Mouse (Mus musculus) forebrain, embryonic 14.5 days (tissue): ENCODE results near the gene Tenm2. TPM values are rescaled to one million over a fixed set of nuclear protein-coding genes. Genes with fewer than 3 reads are reported as not detected.

Experiments used
- ATAC-seq: fragments of 200-750 bp; cut with Nextera tagmentation; 2 replicates; pipeline ENCODE4 v1.8.0; 2017; ENCODE audit warnings: mild to moderate bottlenecking, moderate library complexity
- DNase-seq: peaks from one replicate; pipeline ENCODE4 v3.0.0-alpha.2; 2015; ENCODE audit warnings: low spot score
- H3K27ac ChIP-seq: fragments of 300-500 bp; sonication (generic); 2 replicates; pipeline ENCODE4 v1.5.1; 2014; ENCODE audit warnings: low read depth, mild to moderate bottlenecking, control low read depth, low read length, moderate library complexity
- H3K27me3 ChIP-seq: fragments of 300-500 bp; sonication (generic); replicated peaks from 2 replicates; pipeline ENCODE4 v1.6.1; 2014; ENCODE audit warnings: low read length, control low read depth, mixed read lengths; ENCODE audit not compliant: control insufficient read depth, insufficient read depth
- H3K36me3 ChIP-seq: fragments of 300-500 bp; sonication (generic); 2 replicates; pipeline ENCODE4 v1.6.1; 2014; ENCODE audit warnings: low read length, control low read depth; ENCODE audit not compliant: control insufficient read depth, insufficient read depth
- H3K4me1 ChIP-seq: fragments of 300-500 bp; sonication (generic); 2 replicates; pipeline ENCODE4 v1.6.1; 2014; ENCODE audit warnings: antibody characterized with exemption, low read length, control low read depth; ENCODE audit not compliant: control insufficient read depth, insufficient read depth
- H3K4me2 ChIP-seq: fragments of 300-500 bp; sonication (generic); 2 replicates; pipeline ENCODE4 v1.6.1; 2014; ENCODE audit warnings: mild to moderate bottlenecking, control low read depth, low read length
- H3K4me3 ChIP-seq: fragments of 300-500 bp; sonication (generic); 2 replicates; pipeline ENCODE4 v1.5.1; 2014; ENCODE audit warnings: low read depth, low read length, control low read depth
- H3K9ac ChIP-seq: fragments of 300-500 bp; sonication (generic); 2 replicates; pipeline ENCODE4 v1.6.1; 2014; ENCODE audit warnings: mild to moderate bottlenecking, low read length, control low read depth, moderate library complexity
- H3K9me3 ChIP-seq: fragments of 300-500 bp; sonication (generic); replicated peaks from 2 replicates; pipeline ENCODE4 v1.6.1; 2016; ENCODE audit warnings: low read length, control low read depth, mixed read lengths; ENCODE audit not compliant: control insufficient read depth
- WGBS: fragments of 180-500 bp; shearing (Covaris S2); extraction: QIAGEN DNeasy Blood & Tissue Kit; methylation state at CpG from one replicate; pipeline ENCODE4 v1.1.7; 2014; 5-methylcytosine and 5-hydroxymethylcytosine counted together
- polyA plus RNA-seq: library from polyadenylated mRNA; unstranded; fragments of >200 nt; fragmentation: Nextera tagmentation; extraction: Ambion mirVana; gene quantifications from 2 replicates; pipeline ENCODE4 v1.2.1, GENCODE M21; 2014

Gene Tenm2
- polyA plus RNA-seq, 1 experiment from 2014 or later = 16.0 TPM

- 16% methylated on average over 6 of the region's 6 CpGs for WGBS
- Histone ChIP-seq H3K9ac (no peak overlapping the region), H3K27ac (no peak overlapping the region), H3K27me3 (no peaks in the 10 kb centered on the region), H3K4me1 (peaks cover 49% of the 10 kb centered on the region), H3K4me2 (peak overlapping the region; percentile 83), H3K4me3 (no peak overlapping the region), H3K36me3 (no peaks in the 10 kb centered on the region), H3K9me3 (no peaks in the 10 kb centered on the region)
- peak; percentile 16; the same call in 1 of the 2 replicates for ATAC-seq
- DNase-seq = peak; percentile 74
Observed at GRCm38 (mm10) chr11:35976482-35976881, 1259.3 kb downstream of the Tenm2 start.

GRCm38 (mm10) chr11:35974632-35975450 lies 1260.9 kb downstream of the Tenm2 start:
- Histone ChIP-seq H3K27ac (no peak overlapping the region), H3K4me2 (no peak overlapping the region), H3K4me1 (peaks cover 47% of the 10 kb centered on the region), H3K4me3 (no peak overlapping the region), H3K27me3 (no peaks in the 10 kb centered on the region), H3K9me3 (no peaks in the 10 kb centered on the region), H3K36me3 (no peaks in the 10 kb centered on the region), H3K9ac (no peak overlapping the region)
- ATAC-seq (no peak), DNase-seq (no peak)
- WGBS = 88% methylated on average over 6 of the region's 6 CpGs

GRCm38 (mm10) chr11:35973135-35973534 lies 1262.6 kb downstream of the Tenm2 start:
- no peaks in the 10 kb centered on the region for H3K36me3 ChIP-seq
- H3K27me3 ChIP-seq = no peaks in the 10 kb centered on the region
- no peak overlapping the region for H3K4me2 ChIP-seq
- H3K4me3 ChIP-seq = no peak overlapping the region
- H3K9me3 ChIP-seq = no peaks in the 10 kb centered on the region
- no peak for DNase-seq
- no peak for ATAC-seq
- H3K27ac ChIP-seq = no peak overlapping the region
- H3K9ac ChIP-seq = no peak overlapping the region
- peaks cover 36% of the 10 kb centered on the region for H3K4me1 ChIP-seq
- 34% methylated on average over 7 of the region's 7 CpGs for WGBS

- H3K27ac ChIP-seq = no peak overlapping the region
- H3K9me3 ChIP-seq = no peaks in the 10 kb centered on the region
- H3K9ac ChIP-seq = no peak overlapping the region
- ATAC-seq (no peak; the same call in 1 of the 2 replicates), DNase-seq (peak; percentile 47)
- H3K4me3 ChIP-seq = no peak overlapping the region
- 17% methylated on average over 6 of the region's 6 CpGs for WGBS
- H3K4me1 ChIP-seq = peaks cover 31% of the 10 kb centered on the region
- H3K4me2 ChIP-seq = no peak overlapping the region
- no peaks in the 10 kb centered on the region for H3K27me3 ChIP-seq
- no peaks in the 10 kb centered on the region for H3K36me3 ChIP-seq
Observed at GRCm38 (mm10) chr11:35972270-35972931, 1263.4 kb downstream of the Tenm2 start.

GRCm38 (mm10) chr11:35970806-35971705 lies 1264.7 kb downstream of the Tenm2 start:
- Histone ChIP-seq H3K27me3 (no peaks in the 10 kb centered on the region), H3K9me3 (no peaks in the 10 kb centered on the region), H3K36me3 (no peaks in the 10 kb centered on the region), H3K27ac (no peak overlapping the region), H3K4me2 (no peak overlapping the region), H3K9ac (no peak overlapping the region), H3K4me1 (peaks cover 20% of the 10 kb centered on the region), H3K4me3 (no peak overlapping the region)
- 93% methylated on average over 19 of the region's 19 CpGs for WGBS
- ATAC-seq = no peak
- DNase-seq = no peak

GRCm38 (mm10) chr11:35968291-35968690 lies 1267.5 kb downstream of the Tenm2 start:
- Histone ChIP-seq H3K27ac (no peak overlapping the region), H3K4me1 (peaks cover 13% of the 10 kb centered on the region), H3K4me3 (no peak overlapping the region), H3K36me3 (no peaks in the 10 kb centered on the region), H3K27me3 (no peaks in the 10 kb centered on the region), H3K4me2 (no peak overlapping the region), H3K9ac (no peak overlapping the region), H3K9me3 (no peaks in the 10 kb centered on the region)
- DNase-seq (no peak), ATAC-seq (no peak)
- WGBS = 94% methylated on average over 10 of the region's 10 CpGs

GRCm38 (mm10) chr11:35963981-35964549 lies 1271.7 kb downstream of the Tenm2 start:
- Histone ChIP-seq H3K4me1 (no peaks in the 10 kb centered on the region), H3K9ac (no peak overlapping the region), H3K9me3 (no peaks in the 10 kb centered on the region), H3K4me2 (no peak overlapping the region), H3K4me3 (no peak overlapping the region), H3K27ac (no peak overlapping the region), H3K36me3 (no peaks in the 10 kb centered on the region), H3K27me3 (no peaks in the 10 kb centered on the region)
- ATAC-seq = no peak
- DNase-seq = no peak
- WGBS = 83% methylated on average over 9 of the region's 9 CpGs

- no peak for ATAC-seq
- WGBS = 49% methylated on average over 2 of the region's 2 CpGs
Observed at GRCm38 (mm10) chr11:35963554-35963953, 1272.2 kb downstream of the Tenm2 start.

More at GRCm38 (mm10) chr11:35963554-35963953, 1272.2 kb downstream of the Tenm2 start:
- Histone ChIP-seq H3K4me2 (no peak overlapping the region), H3K27ac (no peak overlapping the region), H3K9me3 (no peaks in the 10 kb centered on the region), H3K4me3 (no peak overlapping the region), H3K9ac (no peak overlapping the region), H3K27me3 (no peaks in the 10 kb centered on the region), H3K36me3 (no peaks in the 10 kb centered on the region), H3K4me1 (no peaks in the 10 kb centered on the region)
- DNase-seq = no peak
